Mouse (Mus musculus) stomach, postnatal 0 days (tissue): ENCODE data around the gene Fgf4.

ENCODE experiments used
- CTCF ChIP-seq: IDR thresholded peaks from 2 replicates; pipeline ENCODE4 v1.5.1; 2016; ENCODE audit warnings: antibody characterized with exemption, low read depth, mild to moderate bottlenecking, moderate library complexity
- EP300 ChIP-seq: optimal IDR thresholded peaks from 2 replicates; pipeline ENCODE3; 2016; ENCODE audit warnings: antibody characterized with exemption

GRCm38 (mm10) chr7:144883106-144883505 is 35.9 kb downstream of the Fgf4 start:
- TF ChIP-seq EP300 (no peak), CTCF (no peak)
